Mouse (Mus musculus) neural tube, embryonic 12.5 days (tissue): ENCODE measurements at regions not wholly inside any gene's neighbourhood (a gene's known extent, or its start where the extent isn't known, plus 50 kb on each side); places are given as distances from the start of the nearest gene placed in this dataset.

Experiments used
- ATAC-seq: fragments of 200-750 bp; cut with Nextera tagmentation; 2 replicates; pipeline ENCODE4 v1.8.0; 2017; ENCODE audit warnings: low read depth, mild to moderate bottlenecking, moderate TSS enrichment, moderate library complexity; ENCODE audit not compliant: low FRiP score
- H3K27ac ChIP-seq: fragments of 300-500 bp; sonication (generic); 2 replicates; pipeline ENCODE4 v1.5.1; 2016
- H3K27me3 ChIP-seq: fragments of 300-500 bp; sonication (generic); replicated peaks from 2 replicates; pipeline ENCODE4 v1.6.1; 2016; ENCODE audit warnings: mild to moderate bottlenecking
- H3K36me3 ChIP-seq: fragments of 300-500 bp; sonication (generic); 2 replicates; pipeline ENCODE4 v1.6.1; 2016; ENCODE audit warnings: mild to moderate bottlenecking
- H3K4me1 ChIP-seq: fragments of 300-500 bp; sonication (generic); 2 replicates; pipeline ENCODE4 v1.6.1; 2016
- H3K4me2 ChIP-seq: fragments of 300-500 bp; sonication (generic); replicated peaks from 2 replicates; pipeline ENCODE4 v1.6.1; 2016; ENCODE audit warnings: mild to moderate bottlenecking
- H3K4me3 ChIP-seq: fragments of 300-500 bp; sonication (generic); 2 replicates; pipeline ENCODE4 v1.5.1; 2016
- H3K9ac ChIP-seq: fragments of 300-500 bp; sonication (generic); 2 replicates; pipeline ENCODE4 v1.6.1; 2016; ENCODE audit warnings: mild to moderate bottlenecking
- H3K9me3 ChIP-seq: fragments of 300-500 bp; sonication (generic); 2 replicates; pipeline ENCODE4 v1.6.1; 2016; ENCODE audit warnings: mild to moderate bottlenecking
- WGBS: fragments of 180-500 bp; shearing (Covaris S2); methylation state at CpG from one replicate; pipeline ENCODE4 v1.1.7; 2016; 5-methylcytosine and 5-hydroxymethylcytosine counted together

DNA sequence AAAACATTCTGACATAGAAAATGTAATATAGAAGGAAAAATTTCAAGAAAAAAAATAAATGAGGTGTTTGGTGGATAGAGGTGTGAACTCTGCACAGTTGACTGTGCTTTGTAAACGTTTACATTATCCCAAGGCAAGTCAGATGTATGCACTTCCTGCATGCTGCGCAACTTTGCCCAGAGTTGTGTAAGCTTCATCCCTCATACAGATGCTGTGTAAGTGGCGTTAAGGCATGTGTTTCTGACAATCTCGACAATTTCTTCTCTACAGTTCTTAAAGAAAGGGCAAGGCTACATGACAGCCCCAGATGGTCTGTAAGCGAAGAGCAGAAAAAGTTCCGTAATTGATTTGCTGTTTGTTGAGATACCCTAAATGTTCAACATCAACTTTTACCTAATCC, 476.6 kb upstream of the Pitx2 start:
- WGBS = 83% methylated on average over 6 of the region's 6 CpGs
- no peak overlapping the region for H3K4me3 ChIP-seq
- H3K27ac ChIP-seq = no peak overlapping the region
- no peak overlapping the region for H3K9ac ChIP-seq
- no peaks in the 10 kb centered on the region for H3K4me1 ChIP-seq
- H3K4me2 ChIP-seq = no peak overlapping the region
- ATAC-seq = no peak
- no peaks in the 10 kb centered on the region for H3K9me3 ChIP-seq
- H3K36me3 ChIP-seq = no peaks in the 10 kb centered on the region
- no peaks in the 10 kb centered on the region for H3K27me3 ChIP-seq

DNA sequence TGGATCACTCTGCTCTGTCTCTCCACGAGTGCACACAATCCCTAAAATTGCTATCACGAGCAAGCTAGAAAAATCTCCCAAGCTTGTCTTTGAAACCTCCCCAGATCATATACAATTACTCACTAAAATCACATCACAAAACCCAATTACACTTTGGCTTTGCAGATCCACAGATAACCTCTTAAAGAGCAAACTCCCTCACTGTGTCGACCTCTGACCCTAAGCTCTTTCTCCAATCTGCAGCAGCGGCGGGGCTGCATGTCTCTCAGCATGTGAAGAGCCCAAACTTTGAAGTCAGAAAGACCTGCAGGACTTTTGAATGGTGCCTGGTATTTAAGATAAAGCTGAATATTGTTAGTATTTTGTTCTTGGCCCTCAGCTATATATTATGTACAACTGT, 479.4 kb upstream of the Pitx2 start:
- no peaks in the 10 kb centered on the region for H3K36me3 ChIP-seq
- no peaks in the 10 kb centered on the region for H3K4me1 ChIP-seq
- no peak overlapping the region for H3K9ac ChIP-seq
- H3K4me3 ChIP-seq = no peak overlapping the region
- no peaks in the 10 kb centered on the region for H3K9me3 ChIP-seq
- no peak overlapping the region for H3K4me2 ChIP-seq
- ATAC-seq = no peak
- WGBS = 45% methylated on average over 5 of the region's 5 CpGs
- no peak overlapping the region for H3K27ac ChIP-seq
- no peaks in the 10 kb centered on the region for H3K27me3 ChIP-seq

DNA sequence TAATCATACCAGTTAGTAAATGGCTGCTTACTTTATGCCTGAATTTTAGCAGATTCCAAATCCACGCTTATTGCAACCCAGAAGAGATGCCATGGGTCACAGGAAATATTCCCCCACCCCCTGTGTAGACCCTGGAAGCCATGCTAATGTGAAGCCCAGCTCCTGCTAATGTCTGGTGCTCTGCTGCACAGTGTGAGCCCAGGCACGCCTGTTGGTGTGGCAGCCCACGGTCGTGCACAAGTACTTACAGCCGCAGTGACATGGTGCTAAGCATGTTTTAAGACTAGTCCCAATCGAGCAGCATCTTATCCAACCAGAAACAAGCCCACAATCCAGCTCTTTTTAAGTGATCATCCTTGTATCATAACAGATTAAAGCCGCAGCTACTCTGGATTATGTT, 480.5 kb upstream of the Pitx2 start:
- no peak for ATAC-seq
- WGBS = 66% methylated on average over 7 of the region's 7 CpGs
- no peak overlapping the region for H3K27ac ChIP-seq
- no peaks in the 10 kb centered on the region for H3K4me1 ChIP-seq
- no peak overlapping the region for H3K4me2 ChIP-seq
- H3K4me3 ChIP-seq = no peak overlapping the region
- H3K9me3 ChIP-seq = no peaks in the 10 kb centered on the region
- no peaks in the 10 kb centered on the region for H3K27me3 ChIP-seq
- no peak overlapping the region for H3K9ac ChIP-seq
- no peaks in the 10 kb centered on the region for H3K36me3 ChIP-seq

DNA sequence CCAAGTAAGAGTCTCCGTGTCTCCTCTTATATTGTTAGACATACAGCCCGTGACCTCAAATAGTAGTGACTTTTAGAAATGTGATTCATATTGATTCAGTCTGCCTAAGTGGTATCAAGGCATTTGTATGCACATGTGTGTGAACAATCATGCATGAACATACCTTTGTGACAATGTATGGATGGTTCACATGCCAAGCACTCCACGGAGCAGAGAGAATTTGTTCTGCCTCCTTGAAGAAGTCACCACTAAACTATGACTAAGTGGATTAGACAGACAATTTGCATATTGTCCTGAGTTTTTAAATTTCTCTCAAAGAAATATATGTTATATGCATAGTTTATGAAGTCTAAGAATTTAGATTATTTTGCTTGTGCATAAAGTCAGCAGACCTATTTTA, 492.4 kb upstream of the Pitx2 start:
- H3K27me3 ChIP-seq = no peaks in the 10 kb centered on the region
- no peak for ATAC-seq
- no peaks in the 10 kb centered on the region for H3K9me3 ChIP-seq
- no peak overlapping the region for H3K4me3 ChIP-seq
- 90% methylated on average over 3 of the region's 3 CpGs for WGBS
- no peaks in the 10 kb centered on the region for H3K4me1 ChIP-seq
- no peak overlapping the region for H3K9ac ChIP-seq
- H3K27ac ChIP-seq = no peak overlapping the region
- H3K4me2 ChIP-seq = no peak overlapping the region
- no peaks in the 10 kb centered on the region for H3K36me3 ChIP-seq

DNA sequence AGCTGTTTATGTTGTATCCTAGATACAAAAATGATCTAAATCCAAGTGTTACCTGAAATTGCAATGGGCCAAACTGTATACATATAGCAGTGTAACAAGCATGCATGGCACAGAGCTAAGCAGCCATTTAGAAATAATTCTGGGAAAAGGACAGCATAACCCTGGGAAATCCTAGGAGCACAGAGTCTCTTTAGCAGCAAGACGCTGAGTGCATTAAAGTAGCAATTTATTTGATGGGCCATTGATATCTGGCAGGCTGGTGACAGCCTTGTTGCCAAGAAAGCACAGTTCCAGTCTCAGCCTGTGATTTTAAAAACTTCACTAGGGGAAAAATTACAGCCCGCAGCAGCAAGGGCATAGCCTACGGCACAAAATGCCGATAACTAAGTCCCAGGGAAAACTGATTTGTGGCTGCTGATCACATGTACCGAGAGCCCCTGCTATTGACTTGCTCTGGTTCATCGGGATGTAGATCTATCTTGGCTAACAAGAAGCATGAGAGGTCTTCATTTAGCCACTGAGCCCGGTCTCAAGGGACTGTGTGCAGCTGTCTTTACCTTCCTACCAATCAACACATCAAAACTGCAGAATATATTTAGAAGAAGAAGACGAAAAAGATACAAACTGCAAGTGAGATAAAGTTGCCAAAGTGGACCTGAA, 531.1 kb upstream of the Pitx2 start:
- H3K9me3 ChIP-seq = no peaks in the 10 kb centered on the region
- no peaks in the 10 kb centered on the region for H3K27me3 ChIP-seq
- ATAC-seq = peak; percentile 53
- H3K4me1 ChIP-seq = no peaks in the 10 kb centered on the region
- no peak overlapping the region for H3K9ac ChIP-seq
- H3K4me3 ChIP-seq = no peak overlapping the region
- no peaks in the 10 kb centered on the region for H3K36me3 ChIP-seq
- 61% methylated on average over 8 of the region's 8 CpGs for WGBS
- no peak overlapping the region for H3K27ac ChIP-seq
- H3K4me2 ChIP-seq = no peak overlapping the region

DNA sequence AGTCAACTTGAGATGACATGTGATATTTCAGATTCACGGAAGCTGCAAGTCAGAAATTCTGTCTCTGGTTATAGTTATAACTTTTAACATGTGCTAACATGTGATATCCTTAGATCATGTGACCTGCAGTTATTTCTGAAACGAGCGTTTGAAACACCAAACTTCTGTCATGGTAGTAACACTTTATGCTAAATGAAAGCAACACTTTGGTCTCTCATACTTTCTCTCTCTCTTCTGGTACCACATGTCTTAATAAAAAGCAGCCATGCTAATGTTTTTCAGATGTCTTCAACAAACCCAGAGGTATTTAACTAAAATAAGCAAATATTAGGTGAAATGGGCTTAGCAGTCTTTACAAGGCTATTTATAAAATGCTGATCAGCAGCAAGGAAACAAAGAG, 534.5 kb upstream of the Pitx2 start:
- H3K4me3 ChIP-seq = no peak overlapping the region
- H3K27ac ChIP-seq = no peak overlapping the region
- H3K9me3 ChIP-seq = no peaks in the 10 kb centered on the region
- 80% methylated on average over 3 of the region's 3 CpGs for WGBS
- no peaks in the 10 kb centered on the region for H3K36me3 ChIP-seq
- no peaks in the 10 kb centered on the region for H3K4me1 ChIP-seq
- no peak overlapping the region for H3K4me2 ChIP-seq
- no peak for ATAC-seq
- no peak overlapping the region for H3K9ac ChIP-seq
- H3K27me3 ChIP-seq = no peaks in the 10 kb centered on the region

DNA sequence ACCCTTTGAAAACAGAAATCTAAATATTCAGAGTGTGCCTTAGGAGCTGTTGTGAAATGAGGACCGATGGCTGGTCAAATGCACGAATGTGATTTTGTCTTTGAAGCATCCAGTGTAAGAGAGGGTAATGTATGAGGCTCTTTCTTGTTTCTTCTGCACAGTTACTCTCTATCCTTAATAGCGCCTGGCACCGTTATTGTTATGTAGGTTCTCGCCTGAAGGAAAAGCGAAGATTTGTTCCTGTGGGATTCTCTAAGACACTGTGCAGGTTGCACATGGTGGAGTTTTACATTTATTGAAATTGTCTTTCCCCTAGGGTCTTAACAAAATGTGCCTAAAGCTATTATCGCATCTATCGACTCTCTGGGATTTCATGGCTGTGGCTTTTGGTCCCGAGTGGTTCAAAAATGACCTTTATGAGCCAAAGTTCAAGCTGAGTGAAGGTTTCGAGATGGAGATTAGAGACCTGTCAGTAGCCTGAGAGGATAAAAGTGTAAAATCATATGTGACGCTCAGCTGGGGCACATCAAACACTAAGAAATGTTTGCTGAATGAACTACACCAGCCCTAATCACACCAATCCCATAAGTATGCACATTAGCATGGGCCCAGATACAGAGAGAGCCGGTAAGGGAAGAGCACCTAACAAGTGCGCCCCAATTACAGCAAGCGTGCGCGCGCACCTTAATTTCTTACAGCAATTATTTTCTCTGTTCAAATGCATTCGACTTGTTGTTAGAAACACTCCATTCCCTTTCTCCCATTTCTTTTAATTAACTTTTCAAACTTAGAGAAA, 562.5 kb upstream of the Pitx2 start:
- Histone ChIP-seq H3K27me3 (no peaks in the 10 kb centered on the region), H3K36me3 (no peaks in the 10 kb centered on the region), H3K27ac (no peak overlapping the region), H3K4me1 (no peaks in the 10 kb centered on the region), H3K9ac (no peak overlapping the region), H3K4me3 (no peak overlapping the region), H3K4me2 (no peak overlapping the region), H3K9me3 (no peaks in the 10 kb centered on the region)
- WGBS = 81% methylated on average over 18 of the region's 18 CpGs
- ATAC-seq = no peak

DNA sequence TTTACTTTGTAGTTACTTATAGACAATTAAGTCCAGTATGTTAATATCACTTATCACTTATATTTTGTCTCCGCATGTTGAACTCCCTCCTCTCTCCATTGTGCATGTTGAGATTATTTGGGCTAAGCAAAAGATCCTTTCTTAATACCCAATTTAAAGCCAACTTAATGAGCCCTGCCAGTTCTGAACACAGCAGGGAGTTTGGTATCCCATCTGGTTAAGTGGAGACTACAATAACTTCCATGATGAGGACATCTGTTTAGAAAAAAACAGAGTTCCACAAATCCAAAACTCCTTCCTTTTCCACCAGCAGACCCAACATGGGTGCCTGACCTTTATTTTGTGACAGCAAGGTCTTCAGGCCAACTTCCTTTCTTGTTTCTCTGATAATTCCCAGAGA, 572.0 kb upstream of the Pitx2 start:
- H3K4me2 ChIP-seq = no peak overlapping the region
- 91% methylated on average over 1 of the region's 1 CpGs for WGBS
- no peak overlapping the region for H3K9ac ChIP-seq
- H3K4me3 ChIP-seq = no peak overlapping the region
- H3K9me3 ChIP-seq = no peaks in the 10 kb centered on the region
- H3K36me3 ChIP-seq = no peaks in the 10 kb centered on the region
- H3K4me1 ChIP-seq = no peaks in the 10 kb centered on the region
- H3K27me3 ChIP-seq = no peaks in the 10 kb centered on the region
- ATAC-seq = no peak
- no peak overlapping the region for H3K27ac ChIP-seq

DNA sequence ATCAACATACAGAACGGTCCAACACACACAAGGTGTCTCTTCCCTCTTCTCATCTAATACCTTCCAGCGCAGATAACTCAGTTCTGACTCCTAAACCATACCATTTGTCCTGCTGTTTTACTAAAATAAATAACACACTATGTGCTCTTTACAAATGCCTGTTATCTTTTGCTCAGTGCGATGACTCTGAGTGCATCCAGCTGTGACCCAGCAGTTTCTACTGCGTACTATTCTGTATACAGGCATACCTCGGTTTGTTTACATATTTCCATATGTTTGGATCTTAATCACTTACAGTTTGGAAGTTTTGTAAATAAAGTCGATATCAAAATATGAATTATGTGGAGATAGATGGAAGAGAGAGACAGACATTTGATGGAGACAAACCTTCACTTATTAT, 583.0 kb upstream of the Pitx2 start:
- ATAC-seq = no peak
- Histone ChIP-seq H3K27me3 (no peaks in the 10 kb centered on the region), H3K36me3 (no peaks in the 10 kb centered on the region), H3K27ac (no peak overlapping the region), H3K4me2 (no peak overlapping the region), H3K9ac (no peak overlapping the region), H3K9me3 (no peaks in the 10 kb centered on the region), H3K4me3 (no peak overlapping the region), H3K4me1 (no peaks in the 10 kb centered on the region)
- WGBS = 85% methylated on average over 6 of the region's 6 CpGs

DNA sequence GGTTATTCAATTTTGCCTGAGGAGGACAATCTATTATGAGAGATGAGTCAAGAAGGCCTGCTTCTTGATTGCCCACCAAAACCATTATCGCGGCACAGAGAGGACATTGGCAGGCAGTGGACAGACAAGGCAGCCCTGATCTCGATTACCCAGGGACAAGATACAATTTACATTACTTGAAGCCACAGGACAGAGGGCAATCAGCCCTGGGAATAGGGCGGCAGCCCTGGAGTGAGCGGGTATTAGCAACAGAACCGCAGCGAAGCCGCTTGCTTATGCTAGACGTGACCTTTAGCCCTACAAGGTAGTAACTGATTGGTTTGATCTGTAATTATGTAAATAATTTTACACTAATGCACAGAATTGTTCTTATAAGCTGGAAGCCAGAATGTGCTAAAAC, 586.0 kb upstream of the Pitx2 start:
- Histone ChIP-seq H3K4me1 (no peaks in the 10 kb centered on the region), H3K4me3 (no peak overlapping the region), H3K9ac (no peak overlapping the region), H3K27ac (no peak overlapping the region), H3K36me3 (no peaks in the 10 kb centered on the region), H3K9me3 (no peaks in the 10 kb centered on the region), H3K4me2 (no peak overlapping the region), H3K27me3 (no peaks in the 10 kb centered on the region)
- no peak for ATAC-seq
- 78% methylated on average over 9 of the region's 9 CpGs for WGBS

DNA sequence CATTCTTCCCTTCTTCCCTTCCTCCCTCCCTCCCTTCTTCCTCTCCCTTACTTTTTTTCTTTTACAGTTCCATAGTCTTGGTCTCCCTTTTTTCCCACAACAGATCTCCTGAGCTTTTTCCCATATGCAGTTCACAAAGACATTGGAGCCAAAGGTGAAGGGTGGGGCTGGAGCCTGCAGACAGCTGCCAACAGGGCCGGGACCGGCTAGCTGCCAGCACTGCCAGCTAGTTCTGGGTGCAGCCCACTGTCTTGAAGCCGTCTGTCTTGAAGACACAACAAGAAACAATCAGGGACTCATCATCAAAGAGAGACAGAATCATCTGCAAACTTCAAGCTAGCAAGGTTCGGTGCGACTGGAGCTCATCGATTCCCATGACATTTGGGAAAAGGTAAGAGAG, 588.9 kb upstream of the Pitx2 start:
- H3K9me3 ChIP-seq = no peaks in the 10 kb centered on the region
- H3K27me3 ChIP-seq = no peaks in the 10 kb centered on the region
- no peak overlapping the region for H3K4me3 ChIP-seq
- WGBS = 84% methylated on average over 6 of the region's 6 CpGs
- H3K9ac ChIP-seq = no peak overlapping the region
- H3K36me3 ChIP-seq = no peaks in the 10 kb centered on the region
- no peak for ATAC-seq
- H3K4me1 ChIP-seq = no peaks in the 10 kb centered on the region
- no peak overlapping the region for H3K27ac ChIP-seq
- H3K4me2 ChIP-seq = no peak overlapping the region

DNA sequence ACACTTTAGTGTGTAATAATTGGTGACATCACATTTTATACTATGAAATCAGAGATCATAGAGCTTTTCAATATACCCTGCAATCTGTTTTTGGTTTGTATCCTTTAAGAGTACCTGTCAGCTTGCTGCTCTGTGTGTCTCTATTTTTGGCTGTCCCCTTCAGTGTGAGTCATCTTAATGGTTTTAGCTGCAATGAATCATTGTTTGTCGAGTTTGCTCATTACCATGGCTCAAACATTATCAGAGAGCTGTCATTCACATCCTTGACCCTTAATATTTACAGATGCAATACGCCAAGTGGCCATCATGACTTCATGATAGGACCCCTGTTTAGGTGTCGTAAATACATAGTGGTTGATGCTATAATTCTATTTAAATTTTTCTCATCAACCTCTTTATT, 591.0 kb upstream of the Pitx2 start:
- Histone ChIP-seq H3K27me3 (no peaks in the 10 kb centered on the region), H3K9ac (no peak overlapping the region), H3K27ac (no peak overlapping the region), H3K4me2 (no peak overlapping the region), H3K36me3 (no peaks in the 10 kb centered on the region), H3K4me3 (no peak overlapping the region), H3K4me1 (no peaks in the 10 kb centered on the region), H3K9me3 (no peaks in the 10 kb centered on the region)
- 82% methylated on average over 3 of the region's 3 CpGs for WGBS
- ATAC-seq = no peak
